Mouse (Mus musculus): Measurements from ENCODE around the gene Avpr2.

DNA sequence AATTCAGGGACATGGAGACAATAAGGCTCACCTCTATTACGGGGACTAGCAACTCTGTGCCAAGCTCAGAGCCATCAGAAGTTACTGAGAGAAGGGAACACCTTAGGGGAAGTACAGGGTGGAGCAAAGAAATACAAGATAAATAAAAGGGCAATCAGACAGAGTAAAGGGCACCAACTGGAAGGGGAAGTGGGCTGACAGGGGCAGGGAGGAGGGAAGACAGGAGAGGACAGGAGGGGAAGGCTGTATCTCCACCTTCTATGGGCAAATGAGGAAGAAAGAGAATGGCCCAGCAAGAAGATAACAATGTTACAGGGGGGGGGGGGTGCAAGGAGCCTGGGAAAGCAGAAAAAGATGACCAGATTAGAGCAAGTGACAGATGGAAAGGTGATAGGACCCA, 14.9 kb upstream of the Avpr2 start:
- TF ChIP-seq CTCF (IDR thresholded peaks at IDR 0.05; ENCODE audit: low read depth), result no peak
- no peak for TF ChIP-seq EP300 (IDR thresholded peaks at IDR 0.05; ENCODE audit: low read depth)

Data from liver, postnatal 0 days (tissue).